Mouse (Mus musculus) embryonic fibroblast, embryonic 13.5 days (primary cell): ENCODE measurements around the gene Sept9.

Experiments
- CTCF ChIP-seq: IDR thresholded peaks from 2 replicates; pipeline ENCODE4 v1.5.1; 2011; ENCODE audit warnings: mild to moderate bottlenecking, control low read depth, low read length, moderate library complexity, borderline replicate concordance; ENCODE audit not compliant: insufficient read depth
- POLR2A ChIP-seq: IDR thresholded peaks from 2 replicates; pipeline ENCODE4 v1.6.1; 2011; ENCODE audit warnings: low read depth, mild to moderate bottlenecking, control low read depth, low read length, moderate library complexity

DNA sequence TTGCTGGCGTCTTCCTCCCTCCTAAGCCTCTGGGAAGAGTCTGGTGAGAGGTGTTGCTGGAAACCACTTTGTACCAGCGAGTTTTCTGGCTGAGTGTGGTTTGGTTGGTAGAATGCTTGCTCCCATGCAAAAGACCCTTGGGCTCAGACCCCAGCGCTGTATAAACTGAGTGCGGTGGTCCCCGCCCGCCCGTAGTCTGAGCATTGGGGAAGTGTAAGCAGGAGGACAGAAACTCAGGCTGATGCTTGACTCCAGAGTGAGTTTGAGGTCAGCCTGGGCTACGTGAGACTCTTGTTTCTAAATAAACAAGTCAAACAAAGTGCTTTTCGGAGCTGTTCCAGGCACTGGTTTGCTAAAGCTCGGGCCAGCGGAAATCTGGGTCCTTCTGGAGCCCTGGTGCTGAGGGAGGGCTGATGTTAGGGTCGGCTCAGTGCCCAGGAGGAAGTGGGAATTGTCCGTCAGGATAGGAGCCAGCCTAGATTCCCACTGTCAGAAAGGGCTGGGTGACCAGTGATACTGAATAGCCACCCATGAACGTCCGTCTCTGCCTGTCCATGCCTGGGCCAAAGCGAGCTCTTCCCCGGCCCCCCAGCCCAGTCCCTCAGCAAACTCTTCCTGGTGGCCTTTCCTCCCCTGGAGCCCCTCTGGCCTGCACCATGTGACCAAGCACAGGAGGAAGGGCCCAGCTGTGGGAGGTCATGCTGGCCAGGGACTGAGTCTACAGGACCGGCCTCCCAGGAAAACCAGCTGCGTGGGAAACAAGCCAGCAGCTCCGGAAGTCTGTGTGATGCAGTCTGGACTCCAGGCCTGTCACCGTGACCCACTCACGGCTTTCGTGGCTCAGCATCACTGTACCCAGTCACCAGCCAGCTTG lies 112.8 kb downstream of the Sept9 start:
- TF ChIP-seq CTCF = no peak
- no peak for TF ChIP-seq POLR2A
